In the genomic region with DNA sequence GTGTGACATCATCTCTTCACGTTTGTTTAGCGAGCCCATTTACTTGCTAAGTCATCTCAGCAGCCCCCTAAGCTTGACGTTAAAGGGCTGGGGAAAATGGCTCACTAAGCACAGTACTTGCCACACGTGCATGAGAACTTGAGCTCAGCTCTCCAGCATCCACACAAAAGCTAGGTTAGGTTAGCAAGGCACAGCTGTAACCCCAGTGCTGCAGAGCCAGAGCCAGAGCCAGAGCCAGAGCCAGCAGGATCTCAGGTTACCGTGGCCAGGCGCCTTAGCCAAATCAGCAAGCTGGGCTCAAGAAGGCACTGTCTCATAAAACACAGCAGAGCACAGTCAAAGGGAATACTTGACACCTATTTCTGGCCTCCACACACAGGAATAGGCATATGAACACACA, we compare ENCODE assay signal across 10 mouse cellular contexts. TPM values are rescaled to one million over a fixed set of nuclear protein-coding genes. Genes with fewer than 3 reads are reported as not detected.
DNase-seq lines count a peak whose midpoint lies in the region; ATAC-seq and TF ChIP-seq lines count a peak whose summit lies in the region.
"Had no signal": no experiment of that assay in that cellular context is flagged by ENCODE, and none has a peak within 500 bp of the region (broad histone marks: within the 10 kb centered on the region; RNA-seq: fewer than 3 reads in every experiment).

No protein-coding gene starts in this region.

- WGBS in hindbrain, postnatal 0 days = 68% methylated on average over 6 of the region's 6 CpGs
- WGBS in hindbrain, embryonic 16.5 days = 70% methylated on average over 6 of the region's 6 CpGs
- WGBS in embryonic facial prominence, embryonic 10.5 days = 86% methylated on average over 6 of the region's 6 CpGs
- WGBS in limb, embryonic 11.5 days = 54% methylated on average over 6 of the region's 6 CpGs

- no peak overlapping the region for H3K27ac ChIP-seq in hindbrain, postnatal 0 days
- no peak overlapping the region for H3K27ac ChIP-seq in hindbrain, embryonic 16.5 days (ENCODE audit: low read depth, low read length)
- no peak overlapping the region for H3K27ac ChIP-seq in embryonic facial prominence, embryonic 10.5 days (replicated peaks)
- H3K27ac ChIP-seq in limb, embryonic 11.5 days (replicated peaks; ENCODE audit: low read depth, low read length) = no peak overlapping the region; the same call in 1 of the 2 replicates

- no peak for TF ChIP-seq CTCF in hindbrain, postnatal 0 days (IDR thresholded peaks at IDR 0.05; ENCODE audit: low read depth)

- intact Hi-C loops in left cerebral cortex, postnatal 36 days (cut with DNase I) = no loop called here

- H3K4me3 ChIP-seq in hindbrain, postnatal 0 days (ENCODE audit: low read length) = no peak overlapping the region
- no peak overlapping the region for H3K4me3 ChIP-seq in hindbrain, embryonic 16.5 days (ENCODE audit: low read length)
- H3K4me3 ChIP-seq in embryonic facial prominence, embryonic 10.5 days = no peak overlapping the region
- H3K4me3 ChIP-seq in limb, embryonic 11.5 days (ENCODE audit: low read depth, low read length) = no peak overlapping the region

- no peak overlapping the region for H3K4me2 ChIP-seq in hindbrain, postnatal 0 days (ENCODE audit: low read depth, low read length)
- no peak overlapping the region for H3K4me2 ChIP-seq in hindbrain, embryonic 16.5 days (ENCODE audit: low read length)
- H3K4me2 ChIP-seq in limb, embryonic 11.5 days (ENCODE audit: low read depth, severe bottlenecking) = no peak overlapping the region

- no peaks in the 10 kb centered on the region for H3K27me3 ChIP-seq in hindbrain, postnatal 0 days (ENCODE audit: insufficient read depth, low read length)
- no peaks in the 10 kb centered on the region for H3K27me3 ChIP-seq in hindbrain, embryonic 16.5 days (replicated peaks; ENCODE audit: control insufficient read depth, insufficient read depth, low read length)
- H3K27me3 ChIP-seq in embryonic facial prominence, embryonic 10.5 days (replicated peaks; ENCODE audit: low read depth, poor library complexity, severe bottlenecking) = no peaks in the 10 kb centered on the region
- no peaks in the 10 kb centered on the region for H3K27me3 ChIP-seq in limb, embryonic 11.5 days (ENCODE audit: control insufficient read depth, insufficient read depth, low read length)

- H3K9ac ChIP-seq in hindbrain, postnatal 0 days (replicated peaks; ENCODE audit: low read length) = no peak overlapping the region
- no peak overlapping the region for H3K9ac ChIP-seq in hindbrain, embryonic 16.5 days (ENCODE audit: low read depth, low read length)
- no peak overlapping the region for H3K9ac ChIP-seq in limb, embryonic 11.5 days (ENCODE audit: low read length)

- no peaks in the 10 kb centered on the region for H3K4me1 ChIP-seq in hindbrain, postnatal 0 days (ENCODE audit: insufficient read depth, low read length)
- no peaks in the 10 kb centered on the region for H3K4me1 ChIP-seq in hindbrain, embryonic 16.5 days (ENCODE audit: control insufficient read depth, insufficient read depth, low read depth, low read length)
- peaks cover 26% of the 10 kb centered on the region for H3K4me1 ChIP-seq in embryonic facial prominence, embryonic 10.5 days
- H3K4me1 ChIP-seq in limb, embryonic 11.5 days (ENCODE audit: control insufficient read depth, insufficient read depth, low read length) = peaks cover 6% of the 10 kb centered on the region; the same call in 1 of the 2 replicates

- peaks cover 8% of the 10 kb centered on the region; the same call in 1 of the 2 replicates for H3K36me3 ChIP-seq in hindbrain, postnatal 0 days (ENCODE audit: insufficient read depth, low read length)
- H3K36me3 ChIP-seq in hindbrain, embryonic 16.5 days (ENCODE audit: control insufficient read depth, insufficient read depth, low read length) = peaks cover 9% of the 10 kb centered on the region
- H3K36me3 ChIP-seq in embryonic facial prominence, embryonic 10.5 days (replicated peaks) = peaks cover 77% of the 10 kb centered on the region
- H3K36me3 ChIP-seq in limb, embryonic 11.5 days (ENCODE audit: control insufficient read depth, insufficient read depth, low read length) = peaks cover 2% of the 10 kb centered on the region; the same call in 1 of the 2 replicates

- peak; percentile 11 for DNase-seq in hindbrain, postnatal 0 days (ENCODE audit: low spot score)
- peak; percentile 43 for DNase-seq in embryonic facial prominence, embryonic 10.5 days (ENCODE audit: low spot score)
- peak; percentile 42 for DNase-seq in heart, adult 8-10 months (ENCODE audit: low spot score)
- DNase-seq in limb, embryonic 11.5 days (ENCODE audit: low spot score) = peak; percentile 63
- no peak for DNase-seq in left cerebral cortex, postnatal 36 days (ENCODE audit: low spot score in 2 of 2)
- DNase-seq in spleen, postnatal 14 days (ENCODE audit: low spot score in 2 of 2) = no peak
- DNase-seq: adrenal gland, adult 8-10 months had no signal

- no peak for ATAC-seq in hindbrain, postnatal 0 days
- ATAC-seq in hindbrain, embryonic 16.5 days = no peak
- ATAC-seq in limb, embryonic 11.5 days (ENCODE audit: insufficient number of reproducible peaks, low FRiP score, low TSS enrichment, low read depth) = peak; percentile 72; the same call in 1 of the 2 replicates
- ATAC-seq in megakaryocyte-erythroid progenitor cell, adult 5-6 weeks (replicated peaks; ENCODE audit: low FRiP score, low TSS enrichment, poor library complexity, severe bottlenecking) = no peak

- H3K9me3 ChIP-seq in hindbrain, postnatal 0 days (ENCODE audit: low read length) = no peaks in the 10 kb centered on the region
- no peaks in the 10 kb centered on the region for H3K9me3 ChIP-seq in hindbrain, embryonic 16.5 days (ENCODE audit: control insufficient read depth, low read length)
- H3K9me3 ChIP-seq in embryonic facial prominence, embryonic 10.5 days = no peaks in the 10 kb centered on the region
- no peaks in the 10 kb centered on the region for H3K9me3 ChIP-seq in limb, embryonic 11.5 days (ENCODE audit: control insufficient read depth, low read length)

RNA-seq across cellular contexts. Expression of a gene that starts 31.0 kb away (rescaled TPM):
- 81.6 and 117 TPM in 2 replicates for total RNA-seq in hindbrain, postnatal 0 days (2014; rRNA removed)
- 44.3 and 48.1 TPM in 2 replicates for polyA plus RNA-seq in hindbrain, postnatal 0 days (2015; fragmentation: Nextera tagmentation; extraction: Ambion mirVana)
- polyA plus RNA-seq in hindbrain, embryonic 16.5 days (2015; fragmentation: Nextera tagmentation; extraction: Ambion mirVana) = 47.4 and 58.6 TPM in 2 replicates
- 65.5 and 71.8 TPM in 2 replicates for polyA plus RNA-seq in embryonic facial prominence, embryonic 10.5 days (2016; fragmentation: Nextera tagmentation; extraction: Ambion mirVana)
- total RNA-seq in heart, adult 8-10 months (2022) = 10 to 100 TPM; 40.6 to 46.8 (median 42.6) TPM
- 49.5 and 58.5 TPM in 2 replicates for polyA plus RNA-seq in limb, embryonic 11.5 days (2014; fragmentation: Nextera tagmentation; extraction: Ambion mirVana)
- total RNA-seq in megakaryocyte-erythroid progenitor cell, adult 5-6 weeks (2014; fragmentation: Nextera tagmentation) = 65.7 and 65.9 TPM in 2 replicates
- total RNA-seq in megakaryocyte-erythroid progenitor cell, adult 5-6 weeks (2017) = 24.1 and 34.2 TPM in 2 replicates
- 100 to 1,000 TPM; 106 to 113 TPM for total RNA-seq in left cerebral cortex, postnatal 36 days (2021)

RNA-seq across cellular contexts. Expression of a gene that starts 59.2 kb away (rescaled TPM):
- total RNA-seq in hindbrain, postnatal 0 days (2014; rRNA removed) = not detected in 2 replicates
- polyA plus RNA-seq in hindbrain, postnatal 0 days (2015; fragmentation: Nextera tagmentation; extraction: Ambion mirVana) = 0.34 TPM in 1 of 2 replicates, not detected in the other
- polyA plus RNA-seq in hindbrain, embryonic 16.5 days (2015; fragmentation: Nextera tagmentation; extraction: Ambion mirVana) = not detected in 2 replicates
- not detected in 2 replicates for polyA plus RNA-seq in embryonic facial prominence, embryonic 10.5 days (2016; fragmentation: Nextera tagmentation; extraction: Ambion mirVana)
- 10 to 100 TPM; 41.4 to 66.1 (median 52.8) TPM for total RNA-seq in heart, adult 8-10 months (2022)
- polyA plus RNA-seq in limb, embryonic 11.5 days (2014; fragmentation: Nextera tagmentation; extraction: Ambion mirVana) = not detected in 2 replicates
- total RNA-seq in megakaryocyte-erythroid progenitor cell, adult 5-6 weeks (2014; fragmentation: Nextera tagmentation) = not detected in 2 replicates
- total RNA-seq in megakaryocyte-erythroid progenitor cell, adult 5-6 weeks (2017) = not detected in 2 replicates
- total RNA-seq in left cerebral cortex, postnatal 36 days (2021) = 1 to 10 TPM in 1 of 2 experiments, under 1 TPM in 1; 0.57 to 1.3 TPM
- total RNA-seq: megakaryocyte, adult 5-6 weeks had no signal

Comparison
In these comparisons a context has a peak if more than half of its experiments do, and no peak if none do; other contexts are left out.
1. DNase-seq: peak in hindbrain, postnatal 0 days (single experiment), embryonic facial prominence, embryonic 10.5 days (single experiment), heart, adult 8-10 months (single experiment) and limb, embryonic 11.5 days (single experiment); none in left cerebral cortex, postnatal 36 days (0 of 2) and spleen, postnatal 14 days (0 of 2).
2. RNA of a gene that starts 59.2 kb away (total RNA-seq): 41.4 to 66.1 TPM in heart, adult 8-10 months; 0.57 to 1.3 TPM in left cerebral cortex, postnatal 36 days, not detected in hindbrain, postnatal 0 days and not detected in megakaryocyte-erythroid progenitor cell, adult 5-6 weeks; every median in the first group is over 10 times any median in the second.